Mouse (Mus musculus) 3T3-L1 (cell line): ENCODE results near the gene 4930469K13Rik.
"Not testable (repeated sequence)": the region's sequence is repeated elsewhere in the genome, so short reads cannot be mapped to it uniquely, and the experiment has no call there.

Experiments used
- DNase-seq: peaks from one replicate; pipeline ENCODE4 v3.0.0-alpha.2; 2015; ENCODE audit warnings: low read depth, low spot score

The 4930469K13Rik gene

DNA sequence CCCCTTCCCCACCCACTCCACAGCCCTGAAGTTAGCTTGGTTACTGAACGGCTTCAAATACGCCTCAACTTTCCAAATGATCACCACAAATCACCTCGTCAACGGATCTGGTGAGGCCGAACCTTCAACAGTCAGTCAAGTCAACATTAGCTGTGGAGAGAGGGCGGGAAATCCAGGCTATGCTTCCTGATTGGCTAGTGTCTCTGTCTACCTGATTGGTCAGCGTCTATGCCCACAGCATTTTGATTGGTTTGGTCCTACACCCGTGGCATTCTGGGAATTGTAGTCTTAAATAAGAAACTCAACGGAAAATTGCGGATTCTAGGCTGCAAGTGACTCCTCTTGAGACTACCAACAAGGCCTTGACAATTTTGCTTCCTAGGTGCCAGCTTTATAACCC, at the start of gene 4930469K13Rik:
Gene 4930469K13Rik, minus strand, starts transcription at position 133 of the 400 bp plus-strand sequence.
- DNase-seq = no peak

DNA sequence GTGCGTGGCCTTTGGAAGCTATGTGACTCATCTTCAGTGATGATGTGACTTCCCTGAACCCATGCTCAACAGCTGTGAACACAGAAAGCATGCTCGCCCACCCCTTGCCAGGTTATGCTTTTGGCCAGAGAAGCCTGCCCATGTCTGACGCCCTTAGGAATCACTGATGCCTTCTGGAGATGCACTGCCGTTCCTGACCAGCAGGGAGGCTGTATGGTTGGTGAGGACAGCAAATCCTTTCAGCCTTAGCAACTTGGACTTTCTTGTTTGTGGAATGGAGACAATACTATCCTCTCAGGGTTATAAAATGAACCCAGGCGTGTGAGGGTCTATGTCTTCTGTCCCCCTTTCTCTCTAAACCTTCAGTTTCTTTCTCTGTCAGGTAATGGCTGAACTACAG, 48.6 kb upstream of the 4930469K13Rik start:
- DNase-seq = no peak

DNA sequence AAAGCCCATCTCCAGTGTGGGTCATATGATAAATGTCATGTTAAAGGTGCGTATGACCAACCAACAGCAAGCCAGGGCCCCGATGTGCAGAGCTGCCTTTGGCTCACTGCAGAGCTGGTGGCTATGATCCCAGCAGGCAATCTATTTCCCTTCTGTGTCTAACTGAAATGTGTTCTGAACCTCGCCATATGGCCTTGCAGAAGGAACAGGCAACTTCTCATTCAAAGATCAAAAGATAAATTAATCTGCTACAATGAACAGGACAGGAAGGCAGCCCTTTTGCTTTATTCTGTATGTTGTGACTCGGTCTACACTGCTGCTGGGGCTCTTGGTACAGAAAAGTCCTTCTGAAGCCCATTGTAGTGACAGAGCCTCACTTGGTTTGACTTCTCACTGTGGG, 46.1 kb upstream of the 4930469K13Rik start:
- DNase-seq = no peak

DNA sequence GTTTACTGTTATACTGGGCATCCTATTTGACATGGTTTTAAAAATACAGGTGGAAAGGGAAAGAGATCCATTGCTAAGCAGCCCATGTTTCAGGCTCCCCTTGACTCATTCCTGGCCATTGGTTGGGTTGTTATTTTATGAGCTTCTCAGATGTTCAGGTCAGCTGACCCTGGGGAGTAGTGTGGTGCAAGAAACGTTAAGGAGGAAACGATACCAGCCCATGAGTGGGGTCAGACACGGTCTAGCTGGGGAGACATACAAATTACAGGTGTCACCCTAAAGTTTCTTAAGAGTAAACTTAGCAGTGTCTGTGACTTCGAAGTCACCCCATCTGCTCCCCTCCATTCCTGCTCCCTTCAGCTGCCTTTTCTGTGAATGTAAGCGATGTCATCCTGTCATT, 45.6 kb upstream of the 4930469K13Rik start:
- DNase-seq = no peak

DNA sequence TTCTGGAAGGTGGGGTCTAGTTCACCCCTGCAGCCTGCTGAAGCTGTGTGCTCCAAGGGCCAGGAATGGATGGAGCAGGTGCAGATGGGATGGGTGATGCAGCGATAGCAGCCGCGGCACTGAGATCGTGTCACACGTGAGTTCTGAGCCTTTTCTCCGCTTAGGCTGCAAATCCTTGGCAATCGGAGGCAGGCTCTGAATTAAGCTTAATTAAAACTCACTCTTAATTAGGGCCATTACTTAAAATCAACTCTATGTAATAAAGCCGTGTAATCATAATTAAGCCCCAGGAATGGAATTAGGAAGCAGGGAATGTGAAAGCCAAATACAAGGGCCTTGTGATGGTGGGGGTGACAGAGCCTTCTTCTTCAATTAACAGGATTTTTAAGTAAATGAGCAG, 40.9 kb upstream of the 4930469K13Rik start:
- no peak for DNase-seq

DNA sequence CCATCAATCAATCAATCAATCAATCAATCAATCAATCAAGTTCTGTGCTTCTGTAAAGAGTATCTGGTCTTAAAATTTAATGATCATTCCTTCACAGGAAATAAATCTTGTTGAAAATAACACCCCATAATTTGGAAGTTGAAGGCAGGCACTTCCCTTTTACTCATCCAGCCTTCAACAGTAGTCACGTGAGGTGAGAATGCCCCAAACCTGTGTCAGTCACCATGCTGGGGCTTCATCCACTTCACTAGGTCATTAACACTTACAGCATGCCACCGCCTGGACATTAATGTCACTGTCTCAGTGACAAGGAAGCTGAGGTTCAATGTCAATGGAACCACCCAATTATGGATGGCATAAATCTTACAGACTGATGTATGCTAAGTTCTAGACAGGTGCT, 30.1 kb upstream of the 4930469K13Rik start:
- no peak for DNase-seq

DNA sequence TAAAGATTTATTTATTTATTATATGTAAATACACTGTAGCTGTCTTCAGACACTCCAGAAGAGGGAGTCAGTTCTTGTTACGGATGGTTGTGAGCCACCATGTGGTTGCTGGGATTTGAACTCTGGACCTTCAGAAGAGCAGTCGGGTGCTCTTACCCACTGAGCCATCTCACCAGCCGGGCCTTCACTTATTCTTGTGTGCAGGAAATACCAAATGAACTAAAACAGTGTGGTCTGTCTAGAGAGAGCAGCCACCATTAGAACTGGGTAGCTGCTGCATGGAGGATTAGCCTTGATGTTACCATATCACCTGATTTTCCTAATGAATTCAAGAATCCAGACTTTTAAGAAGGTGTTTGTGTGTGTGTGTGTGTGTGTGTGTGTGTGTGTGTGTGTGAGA, 27.4 kb upstream of the 4930469K13Rik start:
- not testable (repeated sequence) for DNase-seq

DNA sequence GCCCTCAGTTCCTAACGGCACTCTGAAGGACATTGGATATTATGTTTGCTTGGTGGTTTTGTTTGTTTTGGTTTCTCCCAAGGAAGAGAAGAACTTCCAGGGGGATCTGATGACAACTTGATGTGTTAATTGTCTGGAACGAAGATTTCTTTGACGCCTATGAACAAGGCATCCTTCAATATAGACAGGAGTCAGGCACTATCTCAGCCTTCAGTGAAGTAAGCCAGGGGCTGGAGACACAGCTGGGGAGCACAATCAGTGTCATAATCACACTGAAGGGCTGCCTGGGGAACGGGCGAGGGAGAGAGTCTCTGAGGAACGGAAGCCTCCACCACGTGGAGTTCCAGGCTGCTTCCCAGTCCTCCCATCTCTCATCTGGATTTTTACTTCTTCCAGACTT, 26.5 kb upstream of the 4930469K13Rik start:
- no peak for DNase-seq

DNA sequence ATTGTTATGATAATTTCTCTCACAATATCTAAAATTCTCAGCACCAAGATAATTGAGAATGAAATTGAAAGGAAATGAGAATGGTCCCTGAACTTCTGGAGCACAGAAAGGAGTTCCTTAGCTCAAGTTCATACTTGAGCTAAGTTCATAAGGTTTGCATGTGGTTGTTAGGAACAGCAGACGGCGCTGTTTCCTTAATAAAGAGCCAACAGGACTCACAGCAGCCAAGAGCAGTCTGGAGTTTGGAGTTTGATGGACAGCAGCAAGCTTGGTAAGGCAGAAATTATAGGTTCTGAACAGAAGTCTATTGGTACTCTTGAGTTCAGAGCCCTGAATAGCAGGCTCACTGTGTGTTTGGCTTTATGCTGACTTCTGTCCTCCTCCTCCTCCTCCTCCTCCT, 24.8 kb upstream of the 4930469K13Rik start:
- peak; percentile 19 for DNase-seq

DNA sequence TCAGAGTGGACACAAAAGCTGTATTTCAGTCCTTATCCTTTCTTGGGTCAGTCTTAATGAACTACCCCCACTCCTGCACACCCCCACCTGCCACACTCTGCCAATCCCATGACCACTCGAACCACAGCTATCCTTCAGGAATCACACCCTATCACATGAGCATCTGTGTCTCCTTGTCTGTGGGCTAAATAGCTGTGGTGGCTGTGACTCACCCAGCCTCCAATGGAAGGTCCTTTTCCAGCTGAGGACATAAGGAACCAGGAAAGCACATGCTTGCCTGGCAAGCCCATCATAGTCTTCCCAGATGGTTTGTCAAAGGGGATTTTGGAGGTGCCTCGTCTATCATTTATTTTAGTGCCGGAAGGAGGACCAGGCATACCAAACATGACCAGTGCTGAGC, 20.0 kb upstream of the 4930469K13Rik start:
- DNase-seq = no peak

DNA sequence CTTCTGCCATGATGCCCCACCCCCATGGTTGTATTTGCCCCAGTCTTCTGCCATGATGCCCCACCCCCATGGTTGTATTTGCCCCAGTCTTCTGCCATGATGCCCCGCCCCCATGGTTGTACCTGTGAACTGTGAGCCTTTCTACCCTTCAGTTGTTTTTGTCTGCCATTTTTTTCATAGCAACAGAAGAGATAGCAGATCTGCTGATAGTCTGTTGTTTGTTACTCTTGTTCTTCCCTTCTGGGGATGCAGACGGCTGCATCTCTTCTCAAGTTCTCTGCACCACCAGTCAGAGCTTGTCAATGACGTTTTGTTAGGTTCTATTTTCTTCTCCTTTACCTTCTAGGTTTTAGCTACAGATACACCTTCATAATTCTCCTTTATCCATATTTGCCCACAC, 19.2 kb upstream of the 4930469K13Rik start:
- DNase-seq = no peak

DNA sequence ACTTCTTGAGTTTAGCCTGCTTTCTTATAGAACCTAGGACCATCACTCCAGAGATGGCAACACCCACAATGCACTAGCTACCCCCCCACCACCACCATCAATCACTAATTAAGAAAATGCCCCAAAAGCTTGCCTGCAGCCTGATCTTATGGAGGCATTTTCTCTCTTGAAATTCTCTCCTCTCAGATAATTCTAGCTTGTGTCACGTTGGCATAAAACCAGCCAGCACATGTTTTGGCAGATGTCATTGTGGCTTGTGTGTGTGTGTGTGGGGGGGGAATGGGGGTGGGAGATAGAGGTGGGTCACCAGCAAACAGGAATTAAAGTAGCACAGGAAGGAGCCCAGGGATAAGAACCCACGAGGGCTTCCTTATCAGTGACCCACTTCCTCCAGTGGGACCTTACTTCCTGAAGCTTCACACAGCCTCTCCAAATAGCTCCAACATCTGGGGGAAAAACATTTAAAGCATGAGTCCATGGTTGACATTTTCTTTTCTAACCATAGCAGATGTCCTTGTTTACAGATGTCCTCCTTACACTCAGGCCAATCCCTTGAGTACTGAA, 18.3 kb upstream of the 4930469K13Rik start:
- DNase-seq = no peak

DNA sequence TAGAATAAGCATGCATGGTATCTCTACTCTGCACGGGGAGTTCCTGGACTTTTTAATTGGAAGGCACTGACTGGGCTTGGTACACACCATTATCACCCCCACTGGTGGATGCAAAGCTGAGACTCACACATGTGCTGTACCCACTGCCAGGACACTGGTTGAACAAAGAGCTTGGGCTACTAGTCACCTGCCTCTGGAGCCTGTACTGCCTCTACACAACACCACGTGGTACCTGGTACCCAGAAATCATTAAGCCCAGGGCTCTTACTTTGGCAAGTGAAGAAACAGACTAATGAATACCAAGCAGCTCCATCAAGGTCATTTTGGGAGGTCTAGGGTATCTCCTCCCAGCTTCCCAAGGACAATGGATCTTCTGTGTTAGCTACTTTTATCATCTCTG, 15.4 kb upstream of the 4930469K13Rik start:
- DNase-seq = no peak

DNA sequence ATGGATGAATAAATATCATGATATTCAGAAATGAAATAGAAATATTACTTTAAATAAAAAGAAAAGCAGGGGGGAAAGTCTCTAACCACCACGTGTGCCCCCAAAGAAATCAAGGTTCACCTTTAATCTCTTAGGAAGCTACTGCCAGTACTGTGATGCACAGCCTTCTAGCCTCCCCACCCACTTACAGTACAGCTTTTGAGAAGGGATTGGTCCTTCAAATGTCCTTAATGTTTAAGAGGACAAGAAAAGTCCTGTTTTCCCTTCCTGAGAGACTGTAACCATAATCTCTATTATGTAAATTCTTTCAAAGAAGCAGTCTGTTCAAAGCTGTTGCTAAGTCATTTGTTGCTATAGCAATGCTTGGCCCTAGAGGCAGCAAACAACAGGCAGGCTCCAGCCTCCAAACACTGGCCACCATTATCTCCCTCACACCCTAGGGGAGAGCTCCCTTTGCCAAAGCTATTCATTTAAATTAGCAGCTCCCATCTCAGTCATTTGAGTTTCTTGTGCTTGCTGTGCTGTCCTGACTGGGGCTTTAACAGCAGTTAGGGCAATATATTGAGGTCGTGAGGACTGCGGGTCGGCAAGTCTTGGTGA, 14.5 kb upstream of the 4930469K13Rik start:
- no peak for DNase-seq

DNA sequence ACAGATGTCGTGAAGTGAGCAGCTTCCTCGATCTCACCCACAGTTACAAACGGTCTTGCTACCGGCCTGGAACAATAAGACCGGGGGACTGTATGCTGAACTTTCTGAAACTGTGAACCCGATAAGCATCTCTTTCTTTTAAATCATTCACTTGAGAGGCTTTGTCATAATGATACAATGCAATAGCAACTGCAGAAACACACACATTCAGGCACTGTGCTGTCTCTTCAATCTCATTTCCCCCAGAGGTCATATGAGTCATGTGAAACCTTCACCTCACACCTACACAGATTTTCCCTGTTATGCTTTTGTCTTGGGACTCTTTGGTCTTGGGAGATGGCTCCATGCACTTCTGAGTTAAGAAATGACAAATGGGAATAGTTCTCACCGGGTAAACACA, 13.6 kb upstream of the 4930469K13Rik start:
- no peak for DNase-seq

DNA sequence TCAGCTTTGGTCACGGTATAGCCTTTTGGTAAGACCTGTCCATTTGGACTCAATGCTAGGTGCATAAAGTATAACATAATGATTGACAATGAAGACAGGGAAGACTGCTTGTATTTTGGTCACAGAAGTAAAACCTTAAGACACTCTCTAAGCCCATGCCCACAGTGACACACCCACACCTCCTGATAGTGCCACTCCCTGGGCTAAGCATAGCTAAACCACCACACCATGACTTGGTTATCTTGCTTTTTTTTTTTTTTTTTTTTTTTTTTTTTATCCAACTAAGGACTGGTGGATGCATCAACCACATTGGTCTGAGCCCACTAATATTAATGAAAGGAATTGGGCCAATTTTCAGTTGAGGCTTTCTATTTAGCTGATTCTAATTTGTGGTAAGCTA, 10.9 kb upstream of the 4930469K13Rik start:
- DNase-seq = no peak

DNA sequence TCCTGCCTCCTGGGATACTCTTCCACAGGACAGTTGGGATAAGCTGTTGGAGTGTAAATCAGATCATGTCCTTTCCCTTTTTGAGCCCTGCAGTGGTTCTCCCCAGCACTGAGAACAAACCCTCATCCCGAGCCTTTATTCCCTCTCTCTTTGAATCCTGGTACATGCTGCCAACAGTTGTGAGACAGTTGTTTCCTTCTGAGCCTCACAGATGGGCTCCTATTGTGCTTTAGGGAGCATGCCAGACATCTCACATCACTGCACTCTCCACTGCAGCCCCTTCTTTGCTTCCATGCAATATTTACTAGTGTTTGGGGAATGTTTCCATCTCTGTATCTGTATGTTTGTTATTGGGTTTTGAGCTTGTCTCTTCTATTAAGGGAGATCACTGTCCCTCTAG, 6.6 kb upstream of the 4930469K13Rik start:
- DNase-seq = no peak

DNA sequence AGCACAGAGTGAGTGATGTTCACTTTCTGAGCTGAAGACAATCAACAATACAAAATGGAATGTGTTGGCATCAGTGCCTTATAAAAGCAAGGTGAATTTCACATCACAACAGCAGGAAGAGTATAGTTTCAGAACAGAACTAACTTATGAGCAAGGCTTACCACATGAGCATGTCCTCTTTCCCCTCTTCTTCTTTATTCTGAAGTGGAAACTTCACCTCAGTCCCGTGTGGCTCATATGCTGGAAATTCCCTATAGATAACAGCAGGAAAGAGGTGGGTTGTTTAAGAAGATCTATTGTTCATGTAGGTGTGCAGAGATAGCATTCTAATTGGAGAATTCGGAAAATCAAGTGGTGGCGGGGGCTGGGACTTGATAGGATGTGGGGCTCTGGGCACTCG, 3.5 kb upstream of the 4930469K13Rik start:
- DNase-seq = no peak

DNA sequence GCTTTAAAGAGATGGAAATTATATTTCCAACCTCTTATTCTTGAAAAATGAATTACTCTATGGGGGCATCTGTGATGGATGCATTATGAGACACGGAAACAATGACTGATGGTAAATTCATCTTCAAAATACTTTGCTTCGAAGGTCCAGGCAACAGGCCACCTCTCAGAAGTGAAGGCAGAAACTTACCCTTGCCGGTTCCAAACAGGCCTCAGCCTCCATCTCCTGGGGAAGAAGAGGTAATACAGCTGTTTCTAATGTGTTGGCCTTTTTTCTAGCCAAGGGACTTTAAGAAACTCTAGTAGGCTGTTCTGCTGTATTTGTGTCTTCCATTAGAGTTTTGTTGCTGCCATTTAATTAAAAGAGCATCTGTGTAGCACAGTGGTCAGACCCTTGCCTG, 11.3 kb downstream of the 4930469K13Rik start:
- DNase-seq = no peak

DNA sequence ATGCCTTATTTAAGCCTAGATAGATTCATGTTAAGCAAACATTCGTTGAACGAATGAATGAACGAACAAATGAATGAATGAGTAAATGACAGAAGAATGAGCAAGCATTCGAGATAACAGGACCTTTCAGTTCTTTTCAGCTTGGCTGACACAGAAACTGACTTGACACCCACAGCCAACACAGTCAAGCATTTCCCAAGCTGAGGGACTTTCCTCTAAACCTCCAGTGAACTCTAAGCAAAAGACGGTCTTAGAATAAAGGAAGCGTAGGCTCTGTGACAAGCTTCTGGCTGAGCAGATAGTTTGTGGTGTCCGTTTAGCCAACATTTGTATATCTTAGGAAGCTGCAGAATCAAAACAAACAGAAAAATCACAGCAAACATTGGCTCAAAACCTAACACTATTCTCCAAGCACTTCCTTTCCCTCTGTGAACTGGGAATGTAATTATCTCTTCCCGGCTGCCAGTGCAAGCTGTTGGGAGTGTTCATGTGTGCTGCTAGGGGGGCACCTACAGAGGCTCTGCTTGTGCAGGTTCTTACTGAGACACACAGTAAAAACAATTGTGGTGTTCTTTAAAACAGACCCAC, 12.1 kb downstream of the 4930469K13Rik start:
- DNase-seq = no peak

DNA sequence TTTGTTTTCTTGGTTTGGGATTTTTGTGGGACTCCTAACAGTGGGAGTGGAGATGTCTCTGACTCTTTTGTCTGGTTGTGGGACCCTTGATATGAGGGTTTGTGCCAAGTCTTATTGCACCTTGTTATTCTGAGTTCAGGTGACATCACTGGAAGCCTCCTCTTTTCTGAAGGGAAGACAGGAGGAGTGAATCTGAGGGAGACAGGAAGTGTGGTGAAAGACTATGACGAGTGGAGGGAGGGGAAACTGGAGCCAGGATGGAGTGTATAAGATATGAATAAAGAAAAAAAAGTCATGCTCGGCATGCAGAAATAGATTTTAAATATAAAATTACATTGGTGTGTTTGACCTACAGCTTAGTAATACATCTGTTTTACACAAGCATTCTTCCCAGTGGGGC, 13.7 kb downstream of the 4930469K13Rik start:
- DNase-seq = no peak

DNA sequence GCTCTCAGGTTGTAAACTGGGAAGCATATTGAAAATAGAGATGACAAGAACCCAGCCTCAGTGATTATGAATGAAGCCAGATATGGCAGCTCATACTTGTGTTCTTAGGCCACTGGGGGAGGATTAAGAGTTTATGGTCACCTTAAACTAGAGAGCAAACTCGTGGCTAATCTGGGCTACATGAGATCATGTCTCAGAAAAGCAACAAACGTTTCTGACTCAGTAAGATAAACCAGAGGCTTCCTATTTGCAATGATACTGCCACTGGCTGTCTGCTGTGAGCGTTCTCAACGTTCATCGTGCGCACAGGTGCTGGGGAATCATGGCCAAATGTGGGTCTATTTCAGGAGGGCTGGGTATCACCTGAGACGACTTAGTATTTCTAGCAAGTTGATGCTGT, 14.6 kb downstream of the 4930469K13Rik start:
- DNase-seq = no peak
